ENCODE assay signal across 27 mouse cellular contexts in the genomic region with DNA sequence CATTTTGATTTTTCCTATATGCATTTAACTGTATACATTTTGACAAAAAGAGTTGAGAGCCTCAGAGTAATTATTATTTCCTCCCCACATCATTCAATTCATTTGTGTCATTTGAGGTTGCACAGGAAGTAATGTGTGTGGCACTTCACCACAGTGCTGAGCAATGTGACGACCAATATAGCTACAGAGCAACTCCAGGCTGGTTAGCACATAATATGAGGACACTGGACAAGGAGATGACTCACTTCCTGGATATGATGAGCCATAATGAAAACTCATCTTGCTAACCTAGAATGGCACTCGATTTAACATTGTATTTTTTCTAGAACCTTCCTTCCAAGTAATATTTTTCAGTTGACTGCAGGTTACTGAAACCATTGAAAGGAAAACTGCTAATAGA.
"Had no signal": no experiment of that assay in that cellular context is flagged by ENCODE, and none has a peak within 500 bp of the region (broad histone marks: within the 10 kb centered on the region; RNA-seq: fewer than 3 reads in every experiment).

No protein-coding gene starts in this region.

- H3K4me2 ChIP-seq: heart, embryonic 12.5 days; hindbrain, embryonic 13.5 days; hindbrain, embryonic 15.5 days; intestine, embryonic 15.5 days; limb, embryonic 12.5 days; liver, embryonic 11.5 days; liver, embryonic 13.5 days; liver, embryonic 15.5 days had no signal

- H3K4me1 ChIP-seq: heart, embryonic 10.5 days; heart, embryonic 12.5 days; hindbrain, embryonic 13.5 days; hindbrain, embryonic 15.5 days; intestine, embryonic 15.5 days; limb, embryonic 12.5 days; liver, embryonic 13.5 days; liver, embryonic 15.5 days had no signal

- H3K27me3 ChIP-seq: heart, embryonic 12.5 days; hindbrain, embryonic 13.5 days; hindbrain, embryonic 15.5 days; intestine, embryonic 15.5 days; limb, embryonic 12.5 days; liver, embryonic 13.5 days; liver, embryonic 15.5 days had no signal

- H3K27ac ChIP-seq: gastrocnemius, adult 2 months; heart, adult 2 months; heart, embryonic 10.5 days; hindbrain, embryonic 13.5 days; hindbrain, embryonic 15.5 days; intestine, embryonic 15.5 days; layer of hippocampus, adult 2 months; limb, embryonic 12.5 days; liver, embryonic 13.5 days; liver, embryonic 15.5 days had no signal

- H3K9me3 ChIP-seq: heart, embryonic 10.5 days; heart, embryonic 12.5 days; hindbrain, embryonic 13.5 days; hindbrain, embryonic 15.5 days; intestine, embryonic 15.5 days; limb, embryonic 12.5 days; liver, embryonic 13.5 days; liver, embryonic 15.5 days had no signal

- H3K36me3 ChIP-seq: heart, embryonic 10.5 days; heart, embryonic 12.5 days; hindbrain, embryonic 13.5 days; hindbrain, embryonic 15.5 days; intestine, embryonic 15.5 days; limb, embryonic 12.5 days; liver, embryonic 13.5 days; liver, embryonic 15.5 days had no signal

- H3K4me3 ChIP-seq: gastrocnemius, adult 2 months; heart, adult 2 months; heart, embryonic 10.5 days; heart, embryonic 12.5 days; hindbrain, embryonic 13.5 days; hindbrain, embryonic 15.5 days; intestine, embryonic 15.5 days; layer of hippocampus, adult 2 months; limb, embryonic 12.5 days; liver, embryonic 13.5 days; liver, embryonic 15.5 days had no signal

- DNase-seq: gastrocnemius, adult 2 months; gastrocnemius, postnatal 10 days; gastrocnemius, postnatal 25 days; heart, adult 11 months; heart, adult 2 months; heart, postnatal 10 days; heart, postnatal 4 days; kidney, adult 18-20 months; kidney, adult 8-10 months; kidney, postnatal 10 days; kidney, postnatal 25 days; kidney, postnatal 4 days; left cerebral cortex, postnatal 4 days; liver; liver, embryonic 13.5 days; liver, postnatal 0 days had no signal

- ATAC-seq: inflammation-experienced regulatory T-cells, adult 6 months; intestine, embryonic 15.5 days; intestine, postnatal 0 days; liver, postnatal 0 days had no signal

- H3K9ac ChIP-seq: heart, embryonic 12.5 days; hindbrain, embryonic 13.5 days; hindbrain, embryonic 15.5 days; intestine, embryonic 15.5 days; limb, embryonic 12.5 days; liver, embryonic 13.5 days; liver, embryonic 15.5 days; liver, postnatal 0 days had no signal
